Mouse (Mus musculus) bone marrow macrophage, adult 2 months (primary cell): ENCODE data around the gene Col8a2. TPM values are rescaled to one million over a fixed set of nuclear protein-coding genes. Genes with fewer than 3 reads are reported as not detected.

Experiments
- H3K27ac ChIP-seq: 2 replicates; pipeline ENCODE4 v1.5.1; 2012; ENCODE audit warnings: low read depth, low read length; ENCODE audit not compliant: insufficient read depth
- H3K4me1 ChIP-seq: 2 replicates; pipeline ENCODE4 v1.6.1; 2012; ENCODE audit warnings: low read length; ENCODE audit not compliant: control insufficient read depth, insufficient read depth
- H3K4me3 ChIP-seq: 2 replicates; pipeline ENCODE4 v1.5.1; 2012; ENCODE audit warnings: mild to moderate bottlenecking, low read length, moderate library complexity; ENCODE audit not compliant: insufficient read depth
- CTCF ChIP-seq: IDR thresholded peaks from 2 replicates; pipeline ENCODE4 v1.5.1; 2012; ENCODE audit warnings: low read depth, mild to moderate bottlenecking, low read length, moderate library complexity
- POLR2A ChIP-seq: IDR thresholded peaks from 2 replicates; pipeline ENCODE4 v1.6.1; 2012; ENCODE audit warnings: mild to moderate bottlenecking, low read depth, low read length, borderline replicate concordance
- polyA plus RNA-seq: library from polyadenylated mRNA; stranded (reverse); fragments of >200 nt; gene quantifications from 2 replicates; pipeline ENCODE4 v1.2.4, GENCODE M21; 2012; ENCODE audit not compliant: missing spikeins, insufficient read depth, insufficient read length

The Col8a2 gene
- polyA plus RNA-seq, 1 experiment: not detected

DNA sequence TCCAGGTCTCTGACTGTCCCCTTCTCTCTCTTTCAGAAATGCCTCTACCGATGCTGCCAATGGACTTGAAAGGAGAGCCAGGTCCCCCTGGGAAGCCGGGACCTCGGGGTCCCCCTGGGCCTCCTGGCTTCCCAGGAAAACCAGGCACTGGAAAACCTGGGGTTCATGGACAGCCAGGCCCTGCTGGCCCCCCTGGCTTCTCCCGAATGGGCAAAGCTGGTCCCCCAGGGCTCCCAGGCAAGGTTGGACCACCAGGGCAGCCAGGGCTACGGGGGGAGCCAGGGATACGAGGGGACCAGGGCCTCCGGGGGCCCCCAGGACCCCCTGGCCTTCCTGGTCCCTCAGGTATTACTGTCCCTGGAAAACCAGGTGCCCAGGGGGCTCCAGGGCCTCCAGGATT, 23.8 kb downstream of the Col8a2 start:
- TF ChIP-seq POLR2A (no peak), CTCF (no peak)

DNA sequence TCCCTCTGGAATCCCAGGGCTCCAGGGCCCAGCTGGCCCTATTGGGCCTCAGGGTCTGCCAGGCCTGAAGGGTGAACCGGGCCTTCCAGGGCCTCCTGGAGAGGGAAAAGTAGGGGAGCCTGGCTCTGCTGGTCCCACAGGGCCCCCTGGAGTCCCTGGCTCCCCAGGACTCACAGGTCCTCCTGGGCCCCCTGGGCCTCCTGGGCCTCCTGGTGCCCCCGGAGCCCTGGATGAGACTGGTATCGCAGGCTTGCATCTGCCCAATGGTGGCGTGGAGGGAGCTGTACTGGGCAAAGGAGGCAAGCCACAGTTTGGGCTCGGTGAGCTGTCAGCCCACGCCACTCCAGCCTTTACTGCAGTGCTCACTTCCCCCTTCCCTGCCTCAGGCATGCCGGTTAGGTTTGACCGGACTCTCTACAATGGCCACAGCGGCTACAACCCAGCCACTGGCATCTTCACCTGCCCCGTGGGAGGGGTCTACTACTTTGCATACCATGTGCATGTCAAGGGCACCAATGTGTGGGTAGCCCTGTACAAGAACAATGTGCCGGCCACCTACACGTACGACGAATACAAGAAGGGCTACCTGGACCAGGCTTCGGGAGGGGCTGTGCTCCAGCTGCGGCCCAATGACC, 25.1 kb downstream of the Col8a2 start:
- H3K4me1 ChIP-seq: no peaks in the 10 kb centered on the region
- H3K4me3 ChIP-seq: no peak overlapping the region
- TF ChIP-seq POLR2A: no peak
- no peak for TF ChIP-seq CTCF
- H3K27ac ChIP-seq: no peak overlapping the region

More for the DNA sequence above, 23.8 kb downstream of the Col8a2 start:
- Histone ChIP-seq H3K27ac (no peak overlapping the region), H3K4me3 (no peak overlapping the region), H3K4me1 (peaks cover 3% of the 10 kb centered on the region; the same call in 1 of the 2 replicates)

DNA sequence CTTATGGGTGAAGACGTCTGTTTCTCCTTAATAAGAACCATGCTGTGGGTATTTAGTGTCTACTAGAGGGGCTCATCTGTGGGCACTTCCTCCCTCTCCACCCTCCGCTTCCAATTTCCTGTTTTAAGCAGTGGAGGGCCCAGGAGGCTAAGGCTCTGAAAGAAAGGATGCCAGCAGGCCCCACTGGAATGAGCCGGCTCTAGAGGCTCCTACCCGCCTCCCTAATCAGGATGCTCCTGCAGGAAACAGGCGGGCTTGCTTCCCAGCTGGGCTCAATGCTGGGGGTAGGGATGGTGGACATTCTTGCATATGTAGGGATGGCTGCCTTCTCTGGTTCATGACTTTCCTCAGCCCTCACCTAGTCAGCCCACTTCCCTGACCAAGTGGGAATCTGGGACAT, 26.6 kb downstream of the Col8a2 start:
- no peaks in the 10 kb centered on the region for H3K4me1 ChIP-seq
- H3K4me3 ChIP-seq: no peak overlapping the region
- H3K27ac ChIP-seq: no peak overlapping the region
- TF ChIP-seq POLR2A (no peak), CTCF (no peak)

DNA sequence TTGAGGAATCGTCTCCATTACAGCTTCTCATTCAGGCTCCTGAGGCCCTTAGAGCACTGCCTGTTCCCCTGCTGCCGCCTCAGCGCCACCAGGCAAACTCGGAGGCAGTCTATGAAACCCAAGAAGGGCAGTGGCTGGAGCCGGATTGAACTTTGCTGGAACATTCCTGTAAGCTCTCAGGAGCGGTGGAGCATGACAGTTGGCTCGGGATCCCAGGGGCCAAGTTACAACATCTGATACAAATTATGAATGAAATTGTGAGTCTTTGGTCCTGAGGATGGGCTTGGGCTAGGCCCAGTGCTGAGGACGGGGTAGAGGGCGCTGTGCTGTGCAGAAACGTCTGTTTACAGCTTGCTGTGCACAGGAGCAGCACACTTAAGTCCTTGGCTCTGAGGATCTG, 27.8 kb downstream of the Col8a2 start:
- TF ChIP-seq POLR2A: no peak
- TF ChIP-seq CTCF: no peak
- no peak overlapping the region for H3K27ac ChIP-seq
- no peak overlapping the region for H3K4me3 ChIP-seq
- no peaks in the 10 kb centered on the region for H3K4me1 ChIP-seq

GRCm38 (mm10) chr4:126315931-126316330, 29.3 kb downstream of the Col8a2 start:
- no peak for TF ChIP-seq CTCF
- no peak for TF ChIP-seq POLR2A
- H3K4me1 ChIP-seq: peaks cover 7% of the 10 kb centered on the region
- no peak overlapping the region for H3K27ac ChIP-seq
- no peak overlapping the region for H3K4me3 ChIP-seq

DNA sequence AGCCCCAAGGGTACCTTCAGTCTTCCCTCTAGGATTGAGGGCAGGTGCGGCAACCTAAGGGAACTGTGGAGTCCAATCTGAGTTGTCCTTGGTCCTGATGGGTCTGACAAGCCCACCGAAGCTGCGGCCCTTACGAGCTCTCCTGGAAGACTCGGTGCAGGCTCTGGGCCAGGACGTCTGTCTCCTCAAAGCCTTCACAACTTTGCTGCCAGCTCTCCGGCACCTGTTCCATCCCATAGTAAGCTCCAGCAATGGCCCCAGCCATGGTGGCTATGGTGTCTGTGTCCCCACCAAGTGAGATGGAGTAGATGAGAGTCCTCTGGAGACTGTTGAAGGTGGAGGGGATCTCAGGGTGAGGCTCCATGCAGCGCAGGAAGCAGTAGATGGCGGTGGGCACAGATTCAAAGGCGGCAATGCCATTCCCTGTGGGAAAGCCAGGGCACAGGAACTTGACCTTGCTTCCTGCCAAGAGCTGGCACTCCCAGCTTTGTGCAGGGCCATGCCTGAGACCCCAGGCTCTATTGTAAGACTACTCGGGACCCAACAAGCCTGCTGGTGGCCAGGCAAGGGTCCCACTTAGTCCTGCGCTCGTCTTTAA, 29.9 kb downstream of the Col8a2 start:
- no peak overlapping the region for H3K4me3 ChIP-seq
- TF ChIP-seq CTCF (no peak), POLR2A (no peak)
- H3K27ac ChIP-seq: no peak overlapping the region
- H3K4me1 ChIP-seq: peaks cover 7% of the 10 kb centered on the region

DNA sequence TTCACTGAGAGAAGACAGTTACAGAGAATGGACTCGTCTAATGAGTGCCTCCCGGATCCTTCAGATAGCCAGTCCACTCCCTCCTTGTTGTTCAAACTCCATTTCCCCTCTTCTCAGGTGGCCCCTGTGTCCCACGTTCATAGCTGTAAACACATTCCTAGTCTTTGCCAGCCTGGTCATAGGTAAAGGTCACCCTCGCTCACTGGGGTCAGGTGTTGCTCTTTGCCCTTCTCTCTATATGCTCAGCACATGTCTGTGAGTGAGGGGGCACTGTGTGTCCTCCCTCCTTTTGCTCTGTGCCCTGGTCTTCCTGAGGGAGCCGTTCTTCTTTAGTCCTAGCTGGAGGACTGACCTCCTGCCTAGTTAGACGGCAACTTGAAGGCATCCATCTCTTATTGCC, 33.2 kb downstream of the Col8a2 start:
- no peak for TF ChIP-seq POLR2A
- no peak for TF ChIP-seq CTCF
- Histone ChIP-seq H3K27ac (no peak overlapping the region), H3K4me3 (no peak overlapping the region), H3K4me1 (peaks cover 7% of the 10 kb centered on the region)

- peak within 1 kb of the TSS; percentile 61 for H3K27ac ChIP-seq
- TF ChIP-seq POLR2A (no peak), CTCF (peak; percentile 99)
Observed at GRCm38 (mm10) chr4:126321111-126321853, 34.7 kb downstream of the Col8a2 start, which contains the start of gene Adprhl2. Gene Adprhl2, minus strand, starts transcription at chr4:126321703.

DNA sequence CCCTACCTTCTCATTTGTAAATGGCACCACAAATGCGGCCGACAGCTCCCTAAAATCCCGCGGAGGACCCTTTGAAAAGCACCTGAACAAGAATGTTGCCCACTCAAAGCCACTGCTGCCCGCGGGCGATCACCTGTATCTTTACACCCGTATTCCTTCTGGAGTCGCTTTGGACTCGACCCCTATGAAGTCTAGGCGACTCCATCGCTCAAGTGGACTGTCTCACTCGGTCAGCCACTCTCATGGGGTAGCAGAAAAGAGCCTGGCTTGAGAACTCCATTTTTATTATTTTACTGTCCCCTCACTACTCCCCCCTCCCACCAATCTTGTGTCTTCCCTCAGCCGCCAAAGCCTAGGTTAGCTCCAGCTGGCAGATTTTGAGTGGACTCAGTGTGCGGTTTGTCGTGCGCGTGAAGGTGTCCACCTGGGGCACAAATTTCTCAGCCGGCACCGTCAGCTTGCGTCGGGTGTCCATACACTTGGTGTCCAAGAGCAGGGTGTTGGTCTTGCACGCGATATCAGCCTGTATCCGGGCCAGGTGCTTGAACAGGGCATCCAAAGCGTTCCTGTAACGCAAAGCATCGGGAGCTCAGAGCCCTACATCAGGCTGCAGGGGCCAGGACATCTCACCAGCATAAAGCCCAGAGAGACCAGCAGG, 35.4 kb downstream of the Col8a2 start:
- Histone ChIP-seq H3K4me3 (no peak overlapping the region), H3K27ac (no peak overlapping the region), H3K4me1 (peaks cover 7% of the 10 kb centered on the region)
- TF ChIP-seq CTCF (peak; percentile 8; the same call in 1 of the 2 replicates), POLR2A (0 out of 2 replicates have a peak, but pooled peaks have one; percentile 34)

More at GRCm38 (mm10) chr4:126321111-126321853, 34.7 kb downstream of the Col8a2 start, which contains the start of gene Adprhl2:
- Histone ChIP-seq H3K4me1 (peaks cover 7% of the 10 kb centered on the region), H3K4me3 (peak within 1 kb of the TSS; percentile 77)
